Mouse (Mus musculus): ENCODE data around the gene Rnaseh2a. TPM values are rescaled to one million over a fixed set of nuclear protein-coding genes. Genes with fewer than 3 reads are reported as not detected.

Gene Rnaseh2a
- polyA plus RNA-seq, 1 experiment from 2014 or later, result 54.7 TPM

DNA sequence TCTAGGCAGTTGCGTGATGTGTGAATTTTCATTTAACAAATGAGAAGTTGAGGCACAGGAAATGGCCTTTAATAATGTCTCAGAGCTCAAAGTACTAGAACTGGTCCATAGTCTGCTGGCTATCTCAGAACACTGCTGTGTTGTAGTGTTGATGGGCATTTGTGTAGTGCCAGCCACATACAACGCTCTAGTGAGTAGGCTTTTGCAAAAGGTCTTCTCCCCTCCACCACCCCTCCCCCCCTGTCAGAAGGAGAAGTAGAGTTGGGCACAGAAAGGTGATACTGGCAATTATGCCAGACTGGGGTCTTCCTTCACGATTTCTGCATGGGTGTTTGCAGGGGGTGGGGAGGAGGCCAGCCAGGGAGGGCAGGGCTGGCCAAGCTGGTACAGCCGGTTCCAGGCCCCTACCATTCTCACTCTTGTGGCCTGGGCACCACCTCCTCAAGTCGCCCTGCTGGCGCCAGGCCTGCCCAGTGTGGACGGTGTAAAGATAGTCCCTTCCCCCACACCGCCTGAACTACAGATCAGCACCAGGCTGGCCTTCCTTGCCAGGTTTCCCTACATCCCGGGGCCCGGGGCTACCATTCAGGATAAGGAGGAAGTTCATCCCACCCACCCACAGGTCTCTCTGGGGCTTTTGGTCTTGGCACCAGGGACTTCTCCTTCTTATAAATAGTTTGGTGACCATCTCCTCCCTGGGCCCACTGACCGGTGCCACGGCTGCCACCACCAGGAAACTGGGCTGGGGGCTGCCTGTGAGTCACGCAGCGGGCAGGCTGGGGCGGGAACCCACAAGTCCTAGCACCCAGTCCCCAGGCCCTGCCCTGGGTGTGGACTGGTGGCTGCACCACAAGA, 12.3 kb upstream of the Rnaseh2a start:
- H3K36me3 ChIP-seq (replicated peaks), result no peaks in the 10 kb centered on the region
- H3K27ac ChIP-seq, result no peak overlapping the region
- H3K27me3 ChIP-seq (replicated peaks), result peaks cover 29% of the 10 kb centered on the region
- no peak for ATAC-seq (replicated peaks)
- H3K4me3 ChIP-seq, result no peak overlapping the region
- no peak overlapping the region for H3K9ac ChIP-seq
- H3K4me1 ChIP-seq, result peaks cover 67% of the 10 kb centered on the region
- WGBS, result 87% methylated on average over 15 of the region's 15 CpGs
- no peak overlapping the region for H3K4me2 ChIP-seq
- H3K9me3 ChIP-seq, result no peaks in the 10 kb centered on the region

DNA sequence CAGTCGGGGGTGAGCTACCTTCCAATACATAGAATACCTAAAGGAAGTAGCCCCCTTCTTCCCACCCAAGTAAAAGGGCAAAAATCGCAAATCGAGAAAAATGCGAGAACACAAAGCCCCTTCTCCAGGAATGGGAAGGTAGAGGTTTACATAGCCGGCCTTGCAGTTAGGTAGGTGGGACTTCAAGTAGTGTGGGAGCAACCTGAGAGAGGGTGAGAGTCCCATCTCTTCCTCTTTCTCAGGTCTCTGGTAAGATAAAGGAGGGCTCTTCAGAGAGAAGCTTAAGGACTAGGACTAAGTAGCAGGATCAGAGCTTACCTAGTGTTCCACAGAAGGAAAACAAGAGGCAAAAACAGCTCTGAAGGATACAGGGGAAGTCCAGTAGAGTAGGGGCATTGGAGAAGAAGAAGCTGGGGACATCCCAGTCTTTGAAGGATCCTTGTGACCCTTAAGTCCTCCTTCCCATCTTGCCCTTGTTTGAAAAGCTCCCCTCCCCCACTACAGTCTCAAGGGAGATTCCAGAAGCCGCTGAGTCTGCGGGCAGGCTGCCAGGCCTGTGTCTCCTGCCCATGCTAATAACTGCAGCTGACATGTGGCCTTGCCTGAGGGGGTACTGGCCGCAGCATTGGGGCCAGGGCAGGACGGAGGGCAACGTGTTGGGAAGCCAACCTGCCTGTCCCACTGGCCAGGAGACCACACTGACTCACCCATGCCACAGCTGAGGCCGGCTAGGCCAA, 11.2 kb upstream of the Rnaseh2a start:
- Histone ChIP-seq H3K4me3 (no peak overlapping the region), H3K9me3 (no peaks in the 10 kb centered on the region), H3K4me2 (peak overlapping the region; percentile 100; the same call in 1 of the 2 replicates), H3K9ac (peak overlapping the region; percentile 30; the same call in 1 of the 2 replicates), H3K36me3 (replicated peaks) (no peaks in the 10 kb centered on the region), H3K4me1 (peaks cover 69% of the 10 kb centered on the region), H3K27ac (peak overlapping the region; percentile 45), H3K27me3 (replicated peaks) (peaks cover 28% of the 10 kb centered on the region)
- WGBS, result 33% methylated on average over 11 of the region's 11 CpGs
- ATAC-seq (replicated peaks), result no peak

DNA sequence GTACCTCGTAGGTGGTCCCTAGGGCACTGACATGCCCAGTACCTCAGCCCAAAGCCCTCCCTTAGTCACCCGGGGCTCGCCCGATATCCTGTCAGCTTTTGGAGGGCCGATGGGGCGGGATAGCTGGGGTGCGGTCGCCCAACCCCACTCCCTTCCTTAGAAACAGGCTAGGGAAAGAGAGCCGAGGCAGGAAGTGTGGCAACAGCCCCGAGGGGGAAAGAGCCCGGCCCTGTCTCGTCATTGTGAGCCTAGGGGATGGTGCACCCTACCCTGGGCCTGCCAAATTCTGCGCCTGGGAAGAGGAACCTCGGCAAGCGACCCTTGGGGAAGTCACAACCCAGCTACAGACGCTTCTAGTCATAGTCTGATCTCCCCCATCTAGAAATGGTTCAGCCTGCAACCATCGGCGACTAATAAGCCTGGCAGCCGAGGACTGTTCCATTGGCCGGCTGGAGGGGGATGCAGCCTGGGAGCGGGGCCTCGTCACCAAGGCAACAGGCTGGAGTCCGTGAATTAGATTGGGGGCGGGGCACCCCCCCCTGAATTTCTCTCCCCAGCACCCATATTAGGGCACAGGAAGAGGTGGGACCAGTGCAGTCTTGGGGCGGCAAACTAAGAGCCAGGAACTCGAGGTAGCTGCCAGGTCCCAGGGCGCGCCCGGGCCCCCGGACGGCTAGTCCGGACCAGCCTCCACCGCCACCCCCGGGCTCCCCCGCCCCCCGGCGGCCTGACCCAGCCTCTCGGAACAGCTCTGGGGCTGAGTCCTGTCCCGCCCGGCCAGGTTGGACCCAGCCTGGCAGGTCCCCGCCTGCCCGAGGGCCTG, 10.2 kb upstream of the Rnaseh2a start:
- peak overlapping the region; percentile 45 for H3K27ac ChIP-seq
- 3% methylated on average over 40 of the region's 42 CpGs for WGBS
- H3K4me1 ChIP-seq, result peaks cover 68% of the 10 kb centered on the region
- ATAC-seq (replicated peaks), result peak; percentile 34
- H3K36me3 ChIP-seq (replicated peaks), result no peaks in the 10 kb centered on the region
- peak overlapping the region; percentile 30 for H3K9ac ChIP-seq
- peak overlapping the region; percentile 100 for H3K4me2 ChIP-seq
- no peaks in the 10 kb centered on the region for H3K9me3 ChIP-seq
- peak overlapping the region; percentile 31 for H3K4me3 ChIP-seq
- H3K27me3 ChIP-seq (replicated peaks), result peaks cover 28% of the 10 kb centered on the region

DNA sequence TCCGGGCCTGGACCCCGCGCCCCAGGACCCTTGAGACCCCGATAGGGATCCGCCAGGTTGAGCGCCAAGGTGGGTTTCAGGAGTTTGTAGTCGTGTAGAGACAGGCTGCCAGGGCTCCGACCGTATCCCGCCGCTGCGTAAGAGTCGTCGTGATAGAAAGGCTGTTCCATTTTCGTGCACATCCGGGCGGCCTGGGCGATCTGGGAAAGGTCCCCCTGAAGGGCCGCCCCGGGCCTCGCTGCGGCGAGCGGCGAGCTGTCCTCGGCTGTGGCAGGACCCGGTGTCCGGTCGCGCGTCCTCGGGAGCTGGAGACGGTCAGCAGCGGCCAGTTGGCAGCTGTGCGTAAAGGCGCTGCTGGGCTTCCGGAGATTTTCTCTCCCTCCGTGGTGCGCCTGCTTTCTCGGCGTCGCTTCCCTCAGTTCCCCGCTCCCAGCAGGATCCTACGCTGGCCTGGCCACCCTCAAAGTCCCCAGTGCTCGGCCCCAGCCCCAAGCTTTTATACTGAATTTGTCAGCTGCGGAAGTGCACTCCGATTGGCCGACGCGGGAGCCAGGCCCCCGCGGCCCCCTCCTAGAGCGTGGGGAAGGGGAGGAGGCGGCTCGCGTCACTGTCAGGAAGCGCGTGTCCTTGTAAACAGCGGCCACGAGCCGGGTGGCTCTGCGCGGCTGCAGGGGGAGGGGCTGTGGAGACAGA, 8.8 kb upstream of the Rnaseh2a start, which contains the start of gene Junb:
Junb (minus strand) TSS at position 471 of the 693 bp plus-strand sequence.
- Histone ChIP-seq H3K4me3 (peak within 1 kb of the TSS; percentile 55), H3K27me3 (replicated peaks) (peaks cover 18% of the 10 kb centered on the region), H3K9me3 (no peaks in the 10 kb centered on the region), H3K9ac (peak within 1 kb of the TSS; percentile 63), H3K27ac (peak within 1 kb of the TSS; percentile 64), H3K4me1 (peaks cover 64% of the 10 kb centered on the region), H3K36me3 (replicated peaks) (peaks cover 4% of the 10 kb centered on the region; the same call in 1 of the 2 replicates), H3K4me2 (peak within 1 kb of the TSS; percentile 100)
- peak; percentile 41 for ATAC-seq (replicated peaks)
- WGBS, result under 1% methylated on average over 63 of the region's 63 CpGs

DNA sequence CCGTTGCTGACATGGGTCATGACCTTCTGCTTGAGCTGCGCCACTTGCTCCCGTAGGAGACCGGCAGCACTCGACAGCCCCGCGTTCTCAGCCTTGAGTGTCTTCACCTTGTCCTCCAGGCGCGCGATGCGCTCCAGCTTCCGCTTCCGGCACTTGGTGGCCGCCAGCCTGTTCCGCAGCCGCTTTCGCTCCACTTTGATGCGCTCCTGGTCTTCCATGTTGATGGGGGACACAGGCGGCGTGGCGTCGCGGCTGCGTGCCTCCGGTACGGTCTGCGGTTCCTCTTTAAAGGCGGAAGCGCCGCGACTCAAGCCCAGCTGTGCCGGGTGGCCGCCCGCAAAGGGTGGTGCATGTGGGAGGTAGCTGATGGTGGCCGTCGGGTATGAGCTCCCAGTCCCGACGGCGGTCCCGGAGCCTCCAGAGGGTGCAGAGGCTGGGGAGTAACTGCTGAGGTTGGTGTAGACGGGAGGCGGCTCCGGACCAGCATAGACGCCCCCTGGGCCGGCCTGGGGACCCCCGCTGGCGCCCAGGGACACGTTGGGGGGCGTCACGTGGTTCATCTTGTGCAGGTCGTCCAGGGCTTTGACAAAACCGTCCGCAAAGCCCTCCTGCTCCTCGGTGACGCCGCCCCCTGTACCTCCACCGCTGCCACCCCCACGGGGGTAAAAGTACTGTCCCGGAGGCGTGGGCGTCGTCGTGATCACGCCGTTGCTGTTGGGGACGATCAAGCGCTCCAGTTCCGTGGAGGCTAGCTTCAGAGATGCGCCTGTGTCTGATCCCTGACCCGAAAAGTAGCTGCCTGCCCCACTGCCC, 8.1 kb upstream of the Rnaseh2a start:
- peak overlapping the region; percentile 55 for H3K4me3 ChIP-seq
- no peaks in the 10 kb centered on the region for H3K9me3 ChIP-seq
- peak overlapping the region; percentile 63 for H3K9ac ChIP-seq
- H3K27ac ChIP-seq, result no peak overlapping the region; the same call in 1 of the 2 replicates
- no peak for ATAC-seq (replicated peaks)
- peaks cover 64% of the 10 kb centered on the region for H3K4me1 ChIP-seq
- peaks cover 18% of the 10 kb centered on the region for H3K27me3 ChIP-seq (replicated peaks)
- under 1% methylated on average over 70 of the region's 70 CpGs for WGBS
- H3K4me2 ChIP-seq, result peak overlapping the region; percentile 100
- peaks cover 10% of the 10 kb centered on the region for H3K36me3 ChIP-seq (replicated peaks)

DNA sequence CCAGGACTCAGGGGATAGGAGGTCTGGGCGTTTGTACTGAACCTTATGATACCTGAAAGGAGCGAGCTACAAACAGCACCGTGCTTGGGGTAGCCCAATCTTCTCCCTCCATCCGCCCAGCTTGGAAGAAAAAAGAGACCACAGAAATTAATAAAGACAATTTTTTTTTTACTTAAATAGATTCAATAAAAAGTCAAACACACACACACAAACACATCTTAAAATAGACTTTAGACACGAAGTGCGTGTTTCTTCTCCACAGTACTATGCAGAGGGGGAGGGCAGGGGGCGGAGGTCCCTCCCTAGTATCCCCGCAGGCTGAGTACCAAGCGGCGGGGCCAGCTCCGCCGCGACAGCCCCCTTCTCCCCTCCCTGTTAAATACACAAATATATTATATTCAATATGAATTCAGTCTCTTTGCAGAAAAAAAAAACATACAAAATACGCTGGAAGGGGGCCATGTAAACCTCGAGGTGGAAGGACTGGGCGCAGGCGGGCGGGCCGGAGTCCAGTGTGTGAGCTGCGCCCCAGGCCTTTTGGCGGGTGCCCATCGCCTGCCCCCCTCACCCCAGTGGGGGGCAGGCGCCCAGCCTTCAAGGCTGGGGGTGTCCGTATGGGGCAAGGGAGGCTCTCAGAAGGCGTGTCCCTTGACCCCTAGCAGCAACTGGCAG, 7.3 kb upstream of the Rnaseh2a start:
- H3K36me3 ChIP-seq (replicated peaks), result peaks cover 17% of the 10 kb centered on the region
- H3K27ac ChIP-seq, result no peak overlapping the region
- no peak for ATAC-seq (replicated peaks)
- H3K9me3 ChIP-seq, result no peaks in the 10 kb centered on the region
- peak overlapping the region; percentile 63 for H3K9ac ChIP-seq
- peak overlapping the region; percentile 55 for H3K4me3 ChIP-seq
- 3% methylated on average over 25 of the region's 25 CpGs for WGBS
- H3K27me3 ChIP-seq (replicated peaks), result peaks cover 13% of the 10 kb centered on the region
- H3K4me1 ChIP-seq, result peaks cover 67% of the 10 kb centered on the region
- peak overlapping the region; percentile 100 for H3K4me2 ChIP-seq

DNA sequence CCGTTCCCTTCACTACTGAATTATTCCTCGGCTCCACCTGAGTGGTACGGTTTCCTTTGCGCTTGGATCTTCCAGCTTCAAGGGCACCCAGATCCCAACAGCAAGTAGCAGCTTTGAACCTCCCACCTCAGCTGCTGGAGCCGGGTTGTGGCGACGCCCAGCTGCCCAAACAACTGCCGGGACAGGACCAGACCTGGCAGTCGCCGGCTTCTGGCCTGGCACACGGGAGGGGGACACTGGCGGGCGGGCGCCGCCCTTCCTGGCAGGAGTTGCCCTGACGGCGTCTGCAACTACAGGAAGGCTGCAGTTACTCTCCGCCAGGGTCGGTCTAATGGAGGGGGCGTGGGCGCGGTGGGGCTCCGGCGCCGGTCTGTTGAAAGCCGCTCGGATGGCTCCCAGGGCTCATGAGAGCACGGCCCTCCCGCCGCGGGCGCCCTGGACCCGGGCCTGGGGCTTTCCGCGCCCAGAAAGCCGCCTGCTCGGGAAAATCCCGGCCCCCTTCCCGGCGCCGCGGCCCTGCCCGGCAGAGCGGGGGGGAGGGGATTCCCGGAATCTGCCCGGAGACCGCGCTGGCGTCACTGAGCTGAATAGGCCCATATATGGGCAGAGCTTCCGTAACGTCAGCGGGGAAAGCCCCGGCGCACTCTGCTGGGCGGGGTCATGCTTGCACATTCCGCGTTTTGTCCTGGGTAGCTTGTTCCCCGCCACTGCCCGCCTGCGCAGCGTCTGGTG, 6.6 kb upstream of the Rnaseh2a start:
- WGBS, result 1% methylated on average over 61 of the region's 61 CpGs
- Histone ChIP-seq H3K27me3 (replicated peaks) (peaks cover 13% of the 10 kb centered on the region), H3K27ac (peak overlapping the region; percentile 22), H3K4me1 (peaks cover 73% of the 10 kb centered on the region), H3K4me2 (peak overlapping the region; percentile 100), H3K9me3 (no peaks in the 10 kb centered on the region), H3K36me3 (replicated peaks) (peaks cover 22% of the 10 kb centered on the region), H3K9ac (peak overlapping the region; percentile 35; the same call in 1 of the 2 replicates), H3K4me3 (peak overlapping the region; percentile 55)
- peak; percentile 75 for ATAC-seq (replicated peaks)

DNA sequence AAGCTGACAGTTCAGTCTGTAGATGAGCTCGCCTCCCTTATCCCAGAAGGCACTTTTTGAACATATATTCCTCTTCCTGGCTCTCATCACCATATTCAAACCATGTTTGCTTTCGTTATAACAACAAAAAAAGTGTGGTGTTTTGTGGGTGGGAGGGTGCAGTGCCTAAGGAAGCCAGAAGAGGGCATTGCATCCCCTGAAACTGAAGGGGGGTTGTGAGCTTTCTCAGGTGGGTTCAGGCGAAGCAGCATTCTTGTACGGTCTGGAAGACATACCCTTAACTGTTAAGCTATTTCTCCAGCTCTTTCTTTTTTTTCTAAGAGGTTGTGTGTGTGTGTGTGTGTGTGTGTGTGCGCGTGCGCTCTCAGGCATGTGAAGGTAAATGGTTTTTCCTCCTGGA, 5.9 kb upstream of the Rnaseh2a start:
- H3K27ac ChIP-seq, result no peak overlapping the region
- no peak overlapping the region for H3K4me3 ChIP-seq
- H3K4me2 ChIP-seq, result no peak overlapping the region
- ATAC-seq (replicated peaks), result no peak
- no peak overlapping the region for H3K9ac ChIP-seq
- H3K4me1 ChIP-seq, result peaks cover 74% of the 10 kb centered on the region
- 31% methylated on average over 7 of the region's 7 CpGs for WGBS
- no peaks in the 10 kb centered on the region for H3K9me3 ChIP-seq
- H3K36me3 ChIP-seq (replicated peaks), result peaks cover 22% of the 10 kb centered on the region
- H3K27me3 ChIP-seq (replicated peaks), result peaks cover 13% of the 10 kb centered on the region

DNA sequence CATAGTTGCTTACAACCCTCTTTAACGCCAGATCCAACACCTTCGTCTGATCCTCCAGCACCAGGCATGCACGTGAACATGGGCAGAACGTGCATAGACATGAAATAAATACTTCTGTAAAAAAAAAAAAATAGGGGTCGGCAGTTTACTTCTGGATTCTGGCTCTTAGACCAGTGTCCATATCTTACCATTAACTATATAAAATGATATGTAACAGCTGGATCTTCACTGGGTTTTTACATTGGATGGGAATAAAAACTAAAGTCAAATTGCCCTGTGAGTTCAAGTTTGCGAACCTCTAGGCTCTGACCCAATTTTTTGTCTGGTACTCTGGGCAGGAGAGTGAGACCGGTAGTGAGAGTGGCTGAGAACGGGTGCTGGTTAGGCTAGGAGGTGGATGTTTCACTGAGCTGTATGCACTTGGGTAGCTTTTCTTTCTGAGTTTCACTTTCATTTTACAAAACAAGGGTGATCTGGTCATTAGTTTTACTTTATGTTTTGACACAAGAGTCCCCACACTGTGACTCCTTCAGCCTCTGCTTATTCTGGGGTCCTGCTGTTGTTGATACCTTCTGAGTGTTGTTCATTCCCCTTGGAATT, 5.1 kb upstream of the Rnaseh2a start:
- Histone ChIP-seq H3K9me3 (no peaks in the 10 kb centered on the region), H3K36me3 (replicated peaks) (peaks cover 22% of the 10 kb centered on the region), H3K9ac (no peak overlapping the region), H3K4me2 (no peak overlapping the region), H3K4me1 (peaks cover 68% of the 10 kb centered on the region), H3K4me3 (no peak overlapping the region), H3K27me3 (replicated peaks) (peaks cover 13% of the 10 kb centered on the region), H3K27ac (no peak overlapping the region)
- 86% methylated on average over 8 of the region's 8 CpGs for WGBS
- no peak for ATAC-seq (replicated peaks)

Measured in midbrain, embryonic 15.5 days (tissue).